Mouse (Mus musculus) lung, postnatal 10 days (tissue): ENCODE measurements around the gene Phyh.

Source experiments
- DNase-seq: peaks from one replicate; pipeline ENCODE4 v3.0.0; 2021

Phyh gene

GRCm38 (mm10) chr2:4918860-4919739 is at the start of gene Phyh:
TSS of gene Phyh (plus strand) at chr2:4919019.
- peak; percentile 96 for DNase-seq

DNA sequence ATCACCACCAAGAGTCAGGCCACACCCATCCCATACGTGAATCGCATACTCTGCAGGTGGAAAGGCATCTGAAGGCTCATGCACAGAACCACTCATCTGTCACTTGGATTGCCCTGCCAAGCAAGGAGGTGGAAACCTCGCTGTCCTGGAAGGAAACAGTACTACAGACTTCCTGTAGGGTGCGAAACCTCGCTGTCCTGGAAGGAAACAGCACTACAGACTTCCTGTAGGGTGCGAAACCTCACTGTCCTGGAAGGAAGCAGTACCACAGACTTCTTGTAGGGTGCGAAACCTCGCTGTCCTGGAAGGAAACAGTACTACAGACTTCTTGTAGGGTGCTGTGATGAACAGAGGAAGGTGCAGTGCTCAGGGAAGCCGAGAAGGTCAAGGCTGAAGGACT is 46.1 kb upstream of the Phyh start:
- no peak for DNase-seq

DNA sequence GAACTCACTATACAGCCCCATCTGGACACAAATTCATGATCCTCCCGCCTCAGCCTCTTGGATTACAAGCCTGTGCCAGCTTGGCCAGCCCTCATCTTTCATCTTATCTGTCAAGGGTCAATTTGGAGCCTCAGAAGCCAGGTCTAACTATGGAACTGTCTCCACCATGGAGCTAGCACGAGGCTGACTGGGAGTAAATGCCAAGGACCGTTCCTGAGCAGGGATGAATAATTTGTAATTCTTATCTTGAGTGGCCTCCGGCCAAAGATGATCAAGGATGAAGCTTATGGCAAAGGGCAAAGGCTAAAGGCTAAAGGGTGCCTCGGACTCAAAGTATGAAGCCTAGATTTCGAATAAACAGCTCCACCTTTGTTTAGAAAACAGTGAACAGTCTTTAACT is 45.5 kb upstream of the Phyh start:
- no peak for DNase-seq

- DNase-seq: no peak
These were observed 43.7 kb upstream of the Phyh start for GRCm38 (mm10) chr2:4875090-4875489.

- no peak for DNase-seq
These were observed 42.7 kb upstream of the Phyh start for GRCm38 (mm10) chr2:4876131-4876530.

DNA sequence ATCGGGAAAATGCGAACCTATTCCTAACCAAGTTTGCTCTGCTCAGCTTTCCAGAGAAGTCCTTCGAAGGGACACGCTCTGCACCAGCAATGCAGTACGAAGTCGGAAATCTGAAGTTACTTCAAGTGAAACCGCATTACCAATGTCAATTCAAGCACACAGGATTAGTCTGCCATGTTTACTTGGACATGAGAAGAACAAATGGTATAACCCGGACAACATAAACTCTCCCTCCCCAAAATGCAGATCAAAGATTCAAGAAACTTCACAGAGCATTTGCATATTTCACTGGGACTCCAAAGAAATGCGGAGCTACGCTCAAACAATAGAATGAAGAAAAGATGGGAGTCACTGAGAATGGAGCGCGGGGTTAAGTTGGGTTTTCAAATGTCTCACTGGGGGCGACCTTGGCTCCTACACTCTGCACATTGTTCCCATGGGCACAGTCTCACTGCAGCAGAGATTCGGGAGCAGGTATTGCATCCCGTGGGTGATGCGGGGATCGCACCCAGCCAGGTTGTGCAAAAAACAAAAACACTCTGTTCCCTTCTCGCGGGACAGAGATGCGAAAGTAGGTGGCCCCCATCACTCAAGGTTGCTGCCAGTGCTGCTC is 38.0 kb upstream of the Phyh start:
- DNase-seq: peak; percentile 43

- peak; percentile 88 for DNase-seq
These were observed 37.2 kb upstream of the Phyh start, which contains the start of gene Sephs1 for GRCm38 (mm10) chr2:4881350-4882248. TSS of gene Sephs1 (plus strand) at chr2:4881564.

- peak; percentile 76 for DNase-seq
These were observed 36.5 kb upstream of the Phyh start for GRCm38 (mm10) chr2:4882249-4882791.

- DNase-seq: no peak
These were observed 35.7 kb upstream of the Phyh start for GRCm38 (mm10) chr2:4883009-4883704.

GRCm38 (mm10) chr2:4886896-4887295 is 31.9 kb upstream of the Phyh start:
- no peak for DNase-seq

GRCm38 (mm10) chr2:4895598-4895997 is 23.2 kb upstream of the Phyh start:
- no peak for DNase-seq

- DNase-seq: no peak
These were observed 21.8 kb upstream of the Phyh start for GRCm38 (mm10) chr2:4896970-4897369.

- DNase-seq: no peak
These were observed 18.2 kb upstream of the Phyh start for GRCm38 (mm10) chr2:4900624-4901023.

DNA sequence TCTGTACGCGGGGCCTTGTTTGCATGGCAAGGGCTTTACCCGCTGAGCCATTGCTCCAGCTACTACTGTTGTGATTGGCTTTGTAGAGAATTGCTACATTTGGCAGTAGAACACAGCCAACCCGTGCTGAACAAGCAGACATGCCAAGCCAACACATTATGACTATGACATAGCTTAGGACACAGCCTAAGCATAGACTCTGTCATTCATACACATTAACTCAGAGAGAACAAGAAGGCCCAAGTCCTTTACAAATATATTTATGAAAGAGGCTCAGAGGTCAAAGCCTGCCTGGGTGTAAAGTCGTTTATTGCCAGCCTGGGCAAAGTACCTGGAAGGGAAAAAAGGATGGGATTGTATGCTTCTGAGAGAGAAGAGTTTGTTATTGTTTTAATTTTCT is 16.5 kb upstream of the Phyh start:
- DNase-seq: no peak

- no peak for DNase-seq
These were observed 11.7 kb upstream of the Phyh start for GRCm38 (mm10) chr2:4907120-4907519.

DNA sequence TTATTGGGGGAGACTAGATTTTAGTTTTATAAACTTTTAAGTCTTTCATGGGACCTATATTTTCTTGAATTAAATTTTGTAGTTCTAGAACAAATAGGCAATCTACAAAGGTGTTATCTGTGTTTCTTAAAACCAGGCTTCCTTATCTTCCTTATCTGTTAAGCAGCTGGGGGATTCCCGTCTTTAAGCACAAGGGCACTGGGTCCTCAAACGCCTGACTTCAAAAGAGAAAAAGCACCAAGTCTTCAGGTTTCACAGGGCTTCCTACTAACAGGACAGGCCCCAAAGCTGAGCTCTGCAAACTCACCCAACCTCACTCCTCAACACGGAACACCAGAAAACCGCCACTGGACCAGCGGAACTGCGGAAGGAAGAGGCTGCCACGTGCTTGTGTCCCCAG is 10.9 kb upstream of the Phyh start:
- DNase-seq: no peak

- DNase-seq: no peak
These were observed 10.0 kb upstream of the Phyh start for GRCm38 (mm10) chr2:4908771-4909315.

- no peak for DNase-seq
These were observed 8.9 kb upstream of the Phyh start for GRCm38 (mm10) chr2:4909909-4910308.

GRCm38 (mm10) chr2:4910521-4910920 is 8.3 kb upstream of the Phyh start:
- no peak for DNase-seq

GRCm38 (mm10) chr2:4913949-4914348 is 4.9 kb upstream of the Phyh start:
- DNase-seq: no peak

DNA sequence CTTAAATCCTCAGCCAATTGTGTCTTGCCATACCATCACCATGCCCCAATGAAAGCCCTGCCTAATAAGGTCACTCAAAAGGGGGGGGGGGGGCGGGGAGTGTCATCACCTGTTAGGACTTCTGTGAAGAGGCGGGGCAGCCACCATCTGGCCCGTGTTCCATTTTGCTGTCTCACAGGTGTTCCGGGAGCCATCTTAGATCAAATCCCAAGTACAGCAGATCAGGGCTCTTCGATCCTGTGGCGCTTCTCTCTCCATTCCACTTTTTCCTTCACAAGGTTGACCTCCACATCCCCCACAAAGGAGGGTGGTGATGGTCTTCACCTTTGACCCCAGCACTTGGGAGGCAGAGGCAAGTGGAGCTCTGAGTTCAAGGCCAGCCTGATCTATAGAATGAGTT is 2.8 kb upstream of the Phyh start:
- no peak for DNase-seq
